Mouse (Mus musculus) adrenal gland, postnatal 36 days (tissue): Measurements from ENCODE around the gene Simc1. TPM values are rescaled to one million over a fixed set of nuclear protein-coding genes. Genes with fewer than 3 reads are reported as not detected.

Source experiments
- DNase-seq, 2 experiments: peaks; one replicate each; pipeline ENCODE4 v3.0.0; 2021; ENCODE audit warnings: mixed read lengths in 1 of 2
- microRNA-seq: library from miRNA; unstranded; fragments of <30 nt; microRNA quantifications from one replicate; pipeline ENCODE4 v1.2.0, GENCODE M21; 2021
- total RNA-seq, 2 experiments: library from RNA; stranded (reverse); gene quantifications; 2 replicates each; pipeline ENCODE4 v1.2.3; 2021

Gene Simc1
- total RNA-seq, 2 experiments from 2014 or later, result 12.8 to 19.5 TPM

DNA sequence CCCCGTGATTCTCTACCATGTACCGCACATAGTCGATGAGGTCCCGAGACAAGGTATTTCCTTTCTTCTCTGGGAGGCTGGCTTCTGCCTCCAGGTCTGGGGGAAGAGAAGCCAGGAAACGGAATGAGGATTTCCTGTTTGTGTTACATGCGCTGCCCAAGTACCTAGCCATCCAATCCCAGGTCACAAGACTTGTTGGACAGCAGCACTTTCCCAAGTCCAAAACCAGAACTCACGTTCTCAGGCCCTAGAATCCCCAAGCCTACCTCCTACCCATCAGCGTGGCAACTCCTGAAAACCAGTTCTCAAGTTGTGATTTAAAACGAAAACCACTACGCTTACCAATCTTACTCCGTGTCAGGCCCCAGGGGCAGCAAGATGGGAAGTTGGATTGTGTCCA, 82.3 kb downstream of the Simc1 start:
- DNase-seq, result no peak

DNA sequence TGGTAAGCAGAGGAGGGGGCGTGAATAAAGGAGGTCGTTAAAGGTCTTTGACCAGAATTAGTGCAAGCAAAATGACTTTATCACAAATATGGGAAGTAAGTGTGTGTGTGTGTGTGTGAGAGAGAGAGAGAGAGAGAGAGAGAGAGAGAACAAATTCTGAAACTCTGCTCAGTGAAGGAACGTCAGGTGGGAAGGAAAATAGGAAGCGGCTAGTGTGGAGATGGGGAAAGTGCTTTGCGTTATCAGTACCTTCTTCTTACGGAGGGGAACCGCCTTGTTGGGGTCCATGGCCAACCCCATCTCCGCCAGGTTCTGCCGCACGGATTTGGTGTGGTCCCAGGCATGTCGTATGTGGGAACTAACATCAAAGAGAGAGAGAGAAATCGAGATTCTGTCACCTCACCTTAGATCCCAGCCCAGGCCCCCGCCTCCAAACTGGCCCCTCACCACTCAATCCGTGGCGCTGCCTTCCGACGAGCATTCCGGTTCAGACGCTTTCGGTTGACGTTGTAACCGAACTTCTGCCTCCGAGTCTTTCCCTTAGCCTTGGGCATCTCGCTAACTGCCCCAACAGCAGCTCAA, 85.9 kb downstream of the Simc1 start:
- no peak for DNase-seq

DNA sequence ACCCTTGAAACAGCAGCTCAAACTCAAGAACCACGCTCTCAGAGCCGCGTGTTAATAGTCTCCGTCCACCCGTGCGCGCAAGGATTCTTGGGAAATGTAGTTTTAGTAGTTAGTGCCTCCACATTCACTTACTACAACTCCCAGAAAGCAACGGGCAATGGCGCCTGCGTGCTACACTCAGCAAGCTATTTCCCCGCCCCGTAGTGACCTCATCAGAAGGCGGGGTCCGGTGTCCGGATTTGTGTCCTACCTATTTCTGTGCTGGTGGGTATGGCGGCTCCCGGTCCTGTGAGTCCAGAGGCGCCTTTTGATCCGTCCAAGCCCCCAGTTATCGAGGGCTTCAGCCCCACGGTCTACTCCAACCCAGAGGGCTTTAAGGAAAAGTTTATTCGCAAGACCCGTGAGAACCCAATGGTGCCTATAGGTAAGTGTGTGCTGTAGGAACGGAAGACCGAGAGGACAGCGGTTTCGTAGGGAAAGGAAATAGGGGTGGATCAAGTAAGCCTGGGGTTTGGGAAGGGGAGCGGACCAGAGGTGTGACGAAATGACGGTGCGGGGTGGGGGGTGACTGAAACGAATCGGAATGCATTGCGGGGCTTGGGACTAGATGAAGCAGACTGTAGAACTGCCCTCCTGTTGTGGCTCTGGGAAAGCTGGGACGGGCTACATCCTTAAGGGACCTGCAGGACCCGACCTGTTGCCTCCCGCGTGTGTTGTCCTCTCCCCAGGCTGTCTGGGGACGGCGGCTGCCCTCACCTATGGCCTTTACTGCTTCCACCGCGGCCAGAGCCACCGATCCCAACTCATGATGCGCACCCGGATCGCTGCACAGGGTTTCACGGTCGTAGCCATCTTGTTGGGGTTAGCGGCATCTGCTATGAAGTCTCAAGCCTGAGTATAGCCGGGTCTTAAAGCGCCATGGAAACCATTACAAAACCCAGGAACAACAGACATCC, 86.7 kb downstream of the Simc1 start, which contains the start of the genes Nop16 and Higd2a:
TSS of gene Nop16 (minus strand) at position 95 of the 956 bp plus-strand sequence.
TSS of gene Higd2a (plus strand) at position 212 of the 956 bp plus-strand sequence.
- DNase-seq, result peak; percentile 97

DNA sequence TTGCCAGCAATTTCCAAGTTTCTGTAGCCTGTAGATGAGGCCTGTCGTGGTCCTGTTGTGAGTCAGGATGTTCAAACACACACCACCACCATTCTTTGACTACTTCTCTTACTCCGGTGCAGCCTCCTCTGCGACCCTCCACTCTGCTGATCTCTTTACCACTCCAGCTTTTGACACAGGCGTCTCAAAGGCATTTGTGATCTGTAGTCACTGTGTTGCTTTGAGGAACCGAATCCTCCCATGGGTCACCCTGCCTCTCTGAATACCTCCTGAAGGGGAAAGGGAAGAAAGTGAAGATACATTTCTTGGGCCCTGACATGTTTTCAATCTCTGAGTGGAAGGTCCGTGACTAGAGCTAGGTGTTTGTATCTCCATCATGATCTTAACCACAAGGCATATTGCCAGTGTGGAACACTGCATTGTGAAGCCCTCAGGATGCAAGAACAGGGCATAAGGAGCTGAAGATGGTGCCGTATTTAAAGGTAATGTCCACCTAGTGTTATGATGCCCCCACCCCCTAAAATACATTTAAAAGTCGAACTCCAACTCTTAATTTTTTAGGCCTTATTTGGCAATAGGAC, 88.3 kb downstream of the Simc1 start:
- DNase-seq, result no peak

DNA sequence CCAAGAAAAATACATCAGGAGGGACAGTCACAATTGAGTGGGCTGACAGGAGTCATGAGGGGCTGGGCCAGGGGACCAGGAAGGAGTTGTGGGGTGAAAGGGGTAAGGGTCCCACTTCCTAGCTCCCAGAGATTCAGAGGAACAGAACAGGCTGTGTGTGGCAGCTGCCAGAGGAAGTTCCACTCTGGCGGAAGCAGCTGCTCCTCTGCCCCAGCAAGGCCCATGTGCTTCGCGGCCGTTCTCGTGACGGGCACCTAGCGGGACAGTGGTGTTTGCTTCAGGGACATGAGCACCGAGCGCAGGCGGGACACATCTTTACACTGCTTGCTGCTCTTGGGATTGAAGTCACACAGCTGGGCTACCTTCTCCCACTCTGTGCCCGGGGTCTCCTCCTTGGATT, 90.0 kb downstream of the Simc1 start:
- no peak for DNase-seq

DNA sequence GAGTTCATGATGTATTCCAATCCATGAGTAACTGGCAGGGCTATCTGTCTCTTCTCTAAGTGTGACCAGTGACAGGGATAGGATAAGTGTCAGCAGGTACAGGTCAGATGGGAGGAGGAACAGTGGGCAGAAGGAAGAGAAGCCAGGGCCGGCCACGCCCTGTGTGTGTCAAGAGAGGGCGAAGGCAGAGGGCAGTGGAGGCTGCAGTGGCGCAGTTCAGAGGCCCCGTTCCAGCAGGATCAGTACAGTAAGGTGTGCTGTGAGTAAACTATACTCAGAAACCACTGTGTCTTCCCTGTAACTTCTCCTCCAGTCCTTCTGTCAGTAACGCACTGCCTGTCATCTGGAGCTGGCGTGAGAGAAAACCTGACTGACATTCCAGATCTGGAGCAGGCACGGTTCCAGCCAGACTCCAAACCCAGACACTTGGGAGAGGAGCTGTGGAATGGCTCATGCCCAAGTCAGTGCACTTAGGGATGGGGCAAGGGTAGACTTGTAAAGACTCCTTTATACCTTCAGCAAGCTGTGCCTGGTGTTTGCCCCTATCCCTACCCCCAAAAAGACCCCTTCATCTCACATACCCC, 92.6 kb downstream of the Simc1 start:
- no peak for DNase-seq

DNA sequence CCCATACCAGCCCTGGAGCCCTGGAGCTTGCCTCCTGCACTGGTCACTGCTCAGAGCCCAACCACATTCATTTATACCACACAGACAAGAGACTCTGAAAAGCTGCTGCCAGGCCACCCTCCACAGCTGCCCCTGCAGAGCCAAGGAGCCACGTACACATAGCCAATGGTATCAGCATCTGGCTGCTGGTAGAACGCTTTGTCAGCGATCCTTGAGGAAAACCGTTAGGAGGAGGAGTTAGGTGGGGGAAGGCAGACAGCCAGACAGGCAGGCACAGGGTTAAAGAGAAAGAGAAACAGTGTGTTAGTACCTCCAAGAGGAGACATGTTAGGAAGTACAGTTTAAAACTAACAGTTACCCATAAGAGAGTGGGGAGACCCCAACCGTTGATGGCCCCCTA, 93.3 kb downstream of the Simc1 start:
- no peak for DNase-seq

DNA sequence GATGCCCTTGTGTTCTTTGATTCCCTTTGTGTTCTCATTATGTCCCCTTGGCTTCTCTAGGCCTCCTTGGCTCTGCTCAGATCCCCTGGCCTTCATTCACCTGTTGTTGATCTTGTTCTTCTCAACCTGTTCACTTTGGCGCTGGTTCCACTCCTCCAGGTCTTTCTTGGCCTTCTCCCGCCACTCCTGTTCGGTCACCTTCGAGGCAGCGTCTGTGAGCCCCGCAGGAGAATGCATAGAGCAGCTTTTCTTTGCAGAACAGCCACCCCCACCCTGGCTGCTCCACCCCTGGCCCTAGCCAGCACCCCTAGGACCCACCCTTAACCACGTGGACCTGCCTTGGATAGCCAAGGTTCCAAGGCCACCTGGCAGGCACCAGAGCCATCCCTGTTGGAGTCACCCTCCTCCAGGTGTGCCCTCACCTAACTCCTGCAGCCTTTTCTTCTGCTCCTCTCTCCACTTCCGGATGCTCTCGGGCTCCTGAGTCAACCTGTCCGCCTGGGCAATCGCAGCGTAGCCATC, 95.1 kb downstream of the Simc1 start:
- no peak for DNase-seq

Small RNA genes lying within 50 kb of the gene (microRNA-seq; reads per million reads assigned to microRNA genes)
- not detected for gene Gm24195

Other genes with a start within 250 kb of the Simc1 start
- 10 to 100 TPM; 17.9 to 18.6 TPM for gene Cplx2, start 132.4 kb upstream of the Simc1 start, total RNA-seq
- 10 to 100 TPM; 43.0 to 47.3 TPM for gene Thoc3, start 34.9 kb upstream of the Simc1 start, total RNA-seq
- 100 to 1,000 TPM; 152 to 182 TPM for gene 4833439L19Rik, start 61.7 kb downstream of the Simc1 start, total RNA-seq
- 10 to 100 TPM; 55.4 to 58.9 TPM for gene Arl10, start 71.2 kb downstream of the Simc1 start, total RNA-seq
- gene Nop16, start 86.3 kb downstream of the Simc1 start, total RNA-seq, result 10 to 100 TPM; 50.7 to 79.1 TPM
- 100 to 1,000 TPM; 232 to 258 TPM for gene Higd2a, start 86.4 kb downstream of the Simc1 start, total RNA-seq
- gene Cltb, start 107.6 kb downstream of the Simc1 start, total RNA-seq, result 100 to 1,000 TPM in 1 of 2 experiments, 10 to 100 TPM in 1; 79.2 to 155 TPM
- 10 to 100 TPM; 74.4 to 84.7 TPM for gene Faf2, start 118.0 kb downstream of the Simc1 start, total RNA-seq
- gene Rnf44, start 190.1 kb downstream of the Simc1 start, total RNA-seq, result 100 to 1,000 TPM; 107 to 120 TPM
- gene Cdhr2, start 197.7 kb downstream of the Simc1 start, total RNA-seq, result not detected
- 1 to 10 TPM; 2.9 to 3.1 TPM for gene Gprin1, start 246.1 kb downstream of the Simc1 start, total RNA-seq